Mouse (Mus musculus): ENCODE results near the gene Amz2. TPM values are rescaled to one million over a fixed set of nuclear protein-coding genes. Genes with fewer than 3 reads are reported as not detected.

Amz2 gene
- total RNA-seq (2023; ENCODE audit: inconsistent age) = 28.3 to 37.9 TPM (median 36.5 TPM) in 4 replicates

DNA sequence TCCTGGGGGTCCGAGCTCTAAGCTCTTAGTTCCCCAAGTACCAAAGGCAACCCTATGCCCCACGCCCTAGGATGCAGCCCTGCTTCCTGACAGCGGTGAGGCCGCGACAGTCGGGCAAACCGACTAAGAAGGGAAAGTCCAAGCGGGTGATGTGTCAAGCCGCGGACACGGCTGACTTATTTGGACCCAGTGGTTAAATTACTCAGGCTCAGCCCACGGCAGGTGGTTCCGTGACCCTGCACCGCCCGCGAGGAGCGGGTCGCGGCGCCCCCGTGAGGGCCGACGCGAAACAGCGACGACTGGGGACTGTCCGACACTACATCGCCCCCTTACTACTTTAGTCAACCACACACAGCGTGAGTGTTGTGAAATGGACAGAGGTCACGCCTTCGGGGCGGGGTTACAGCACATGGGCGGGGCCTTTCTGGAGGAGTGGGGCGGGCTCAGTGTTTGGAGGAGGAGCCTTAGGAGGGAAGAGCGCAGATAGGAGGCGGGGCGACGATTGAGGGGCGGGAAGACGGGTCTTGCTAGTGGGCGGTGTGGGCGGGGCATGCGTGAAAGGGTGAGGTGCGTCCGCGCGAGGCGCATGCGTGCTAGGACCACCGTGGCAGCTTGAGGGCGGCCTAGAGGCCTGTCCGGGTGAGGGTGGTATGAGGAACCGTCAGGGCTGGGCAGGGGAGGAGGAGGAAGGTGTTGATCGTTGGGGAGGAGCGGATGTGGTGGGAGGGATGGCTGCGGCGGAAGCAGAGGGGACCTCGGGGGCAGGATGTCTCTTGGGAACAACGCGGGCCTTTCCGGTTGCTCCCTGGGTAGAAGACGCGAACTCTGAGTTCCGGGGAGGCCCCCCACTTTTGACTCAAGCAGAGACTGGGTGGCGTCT is at the start of gene Amz2:
Amz2 (plus strand) TSS at position 555 of the 880 bp plus-strand sequence.

DNA sequence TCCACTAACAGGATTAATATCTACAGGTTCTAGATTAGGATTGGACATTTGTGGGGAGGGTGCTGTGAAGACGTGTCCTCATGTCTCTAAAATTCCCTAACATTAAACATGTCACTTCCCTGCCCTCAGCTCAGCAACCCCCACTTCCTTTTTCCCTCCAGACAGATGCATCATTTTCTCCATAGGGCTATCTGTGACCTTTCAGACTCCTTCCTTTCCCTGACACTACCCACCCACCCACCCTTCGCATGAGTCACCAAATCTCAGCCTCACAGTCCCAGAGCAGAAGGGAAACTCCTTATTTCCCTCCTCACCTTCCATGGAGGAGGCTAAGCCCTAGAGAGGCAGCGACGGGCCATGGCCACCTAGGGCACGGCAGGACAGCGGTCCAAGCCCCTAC is 12.1 kb upstream of the Amz2 start, which contains the start of gene 9930022D16Rik:
9930022D16Rik (plus strand) TSS at position 301 of the 400 bp plus-strand sequence.

DNA sequence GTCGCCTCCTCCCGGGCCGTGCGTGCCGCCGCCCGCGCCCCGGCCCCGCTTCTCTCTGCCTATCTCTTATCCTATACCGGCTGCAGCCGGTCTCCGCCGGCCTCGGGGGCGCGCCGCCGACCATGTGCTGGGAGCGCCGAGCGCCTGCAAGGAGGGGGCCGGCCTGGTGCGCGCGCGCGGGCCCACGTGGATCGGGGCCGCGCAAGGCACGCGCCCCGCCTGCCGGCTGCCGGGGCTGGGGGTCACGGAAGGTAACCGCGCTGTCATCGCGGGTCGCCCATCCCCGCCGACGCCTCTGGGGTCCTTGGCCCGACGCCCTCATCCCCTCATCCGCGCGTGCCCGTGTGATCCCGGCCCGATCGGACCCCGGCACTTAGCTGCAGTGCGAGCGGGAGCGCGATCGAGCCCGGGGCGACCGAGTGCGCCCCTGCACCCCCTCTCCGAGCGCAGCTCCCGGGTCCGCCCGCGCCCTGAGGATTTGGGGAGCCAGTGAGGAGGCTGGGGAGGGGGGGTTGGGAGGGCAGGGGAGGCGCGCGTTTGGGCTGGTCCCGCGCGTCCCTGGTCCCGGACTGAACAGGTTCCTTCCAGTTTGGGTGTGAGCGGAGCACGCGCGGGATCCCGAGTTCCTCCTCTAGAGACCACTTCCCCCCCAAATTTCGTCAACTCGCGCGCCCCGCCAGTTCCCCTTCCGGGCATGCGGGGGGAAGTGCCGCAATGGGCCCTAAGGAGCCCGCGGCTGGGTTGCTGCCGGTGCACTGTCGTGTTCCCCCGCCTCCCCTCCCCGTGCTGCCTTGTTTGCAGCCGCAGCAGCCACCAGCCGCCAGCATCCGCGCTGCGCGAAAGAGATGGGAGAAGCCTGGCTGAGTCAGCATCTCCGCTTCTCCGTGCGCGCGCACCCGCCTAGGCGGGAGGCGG is 47.7 kb downstream of the Amz2 start, which contains the start of the genes Arsg and Slc16a6:
Arsg (plus strand) TSS at position 204 of the 915 bp plus-strand sequence.
Slc16a6 (minus strand) TSS at position 428 of the 915 bp plus-strand sequence.

Other genes starting within 250 kb of the Amz2 start
- gene Rgs9, start 127.8 kb upstream of the Amz2 start, total RNA-seq (2023; ENCODE audit: inconsistent age) = 0.33 to 0.42 TPM (median 0.35 TPM) in 3 of 4 replicates, not detected in the other
- gene Gna13, start 63.1 kb upstream of the Amz2 start, total RNA-seq (2023; ENCODE audit: inconsistent age) = 155 to 170 TPM (median 168 TPM) in 4 replicates
- 0.75 to 1.4 TPM (median 0.86 TPM) in 4 replicates for gene 9930022D16Rik, start 12.0 kb upstream of the Amz2 start, total RNA-seq (2023; ENCODE audit: inconsistent age)
- gene Arsg, start 47.4 kb downstream of the Amz2 start, total RNA-seq (2023; ENCODE audit: inconsistent age) = 1.6 to 4.7 TPM (median 3.0 TPM) in 4 replicates
- gene Slc16a6, start 47.7 kb downstream of the Amz2 start, total RNA-seq (2023; ENCODE audit: inconsistent age) = 105 to 121 TPM (median 108 TPM) in 4 replicates
- gene Wipi1, start 186.0 kb downstream of the Amz2 start, total RNA-seq (2023; ENCODE audit: inconsistent age) = 0.74 to 2.0 TPM (median 1.2 TPM) in 4 replicates
- 280 to 302 TPM (median 289 TPM) in 4 replicates for gene Prkar1a, start 223.5 kb downstream of the Amz2 start, total RNA-seq (2023; ENCODE audit: inconsistent age)